Mouse (Mus musculus) frontal cortex, adult (tissue): ENCODE data around the gene Vps26c.

Experiments
- ATAC-seq: cut with Nextera tagmentation; 2 replicates; pipeline ENCODE4 v1.9.2; 2017; ENCODE audit warnings: mild to moderate bottlenecking, moderate library complexity, mixed read lengths; ENCODE audit not compliant: low TSS enrichment

The Vps26c gene

GRCm38 (mm10) chr16:94549813-94550212 is 23.2 kb upstream of the Vps26c start:
- no peak for ATAC-seq

DNA sequence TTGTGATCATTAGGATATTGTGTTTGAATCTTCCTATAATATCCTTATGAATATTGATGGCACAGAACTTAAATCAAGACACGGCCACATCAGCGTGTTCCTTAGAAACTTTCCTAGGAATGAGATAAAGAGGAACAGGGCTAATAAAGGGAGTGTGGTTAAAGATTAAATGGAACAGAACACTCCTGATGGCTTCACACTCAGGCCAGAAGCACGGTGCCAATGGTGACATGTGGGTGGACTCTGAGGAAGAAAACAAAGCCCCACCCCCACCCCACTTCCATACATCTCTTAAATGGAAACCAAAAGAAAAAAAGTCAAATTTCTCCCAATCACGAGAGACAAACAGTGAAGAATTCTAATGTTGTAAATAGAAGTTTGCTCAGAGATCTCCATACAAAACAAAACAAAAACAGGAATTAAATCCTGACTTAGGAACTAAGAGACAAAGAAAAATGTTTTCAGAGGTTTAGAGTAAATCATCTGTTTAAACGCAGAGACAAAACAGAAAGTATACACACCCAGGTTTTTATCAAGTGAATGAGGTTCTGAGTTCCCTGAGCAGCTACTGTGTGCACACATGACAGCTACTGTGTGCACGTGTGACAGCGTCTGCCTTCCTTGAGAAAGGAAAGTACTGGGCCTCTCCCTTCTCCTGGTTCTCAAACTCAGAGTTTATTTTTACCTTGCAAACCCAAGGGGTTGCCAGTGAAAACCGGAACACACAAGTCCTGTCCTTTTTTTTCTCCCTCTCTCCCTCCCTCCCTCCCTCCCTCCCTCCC is 19.3 kb upstream of the Vps26c start:
- no peak for ATAC-seq

GRCm38 (mm10) chr16:94544540-94545105 is 18.0 kb upstream of the Vps26c start:
- no peak for ATAC-seq

- no peak for ATAC-seq
Observed at GRCm38 (mm10) chr16:94542898-94543297, 16.3 kb upstream of the Vps26c start.

DNA sequence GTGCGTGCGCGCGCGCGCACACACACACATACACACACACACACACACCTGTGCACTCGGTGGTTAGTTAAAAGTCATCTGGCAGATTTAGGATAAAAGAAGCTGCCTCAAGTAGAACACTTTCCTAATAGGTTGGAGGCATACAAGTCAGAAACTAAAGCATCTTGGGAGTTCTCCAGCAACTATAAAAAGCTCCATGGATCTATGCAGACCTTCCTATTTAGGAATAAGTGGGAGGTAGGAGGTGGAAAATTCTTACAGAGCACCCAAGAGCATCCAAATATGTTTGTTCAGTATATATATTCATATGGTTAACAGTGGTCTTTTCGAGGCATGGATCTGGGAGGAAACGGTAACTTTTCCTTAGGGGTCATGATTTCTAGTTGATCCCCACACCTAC is 13.5 kb upstream of the Vps26c start:
- ATAC-seq, result peak; percentile 74

DNA sequence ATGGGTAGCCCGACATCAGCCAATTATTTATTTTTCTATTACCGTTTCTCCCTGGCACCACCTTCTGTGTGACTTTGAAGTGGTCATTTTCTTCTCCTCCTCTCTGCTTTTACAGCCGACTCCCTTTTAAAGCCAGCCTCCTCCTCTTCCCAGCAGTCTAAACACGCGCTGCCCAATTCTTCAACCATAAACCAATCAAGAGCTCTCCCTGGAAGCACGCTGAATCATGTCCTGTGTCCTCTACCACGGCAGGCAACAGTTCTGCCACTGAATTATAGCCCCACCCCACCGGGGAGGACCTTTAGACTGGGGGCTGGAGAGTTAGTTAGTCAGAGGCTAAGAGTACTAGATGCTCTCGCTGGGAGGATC is 10.5 kb upstream of the Vps26c start:
- no peak for ATAC-seq

DNA sequence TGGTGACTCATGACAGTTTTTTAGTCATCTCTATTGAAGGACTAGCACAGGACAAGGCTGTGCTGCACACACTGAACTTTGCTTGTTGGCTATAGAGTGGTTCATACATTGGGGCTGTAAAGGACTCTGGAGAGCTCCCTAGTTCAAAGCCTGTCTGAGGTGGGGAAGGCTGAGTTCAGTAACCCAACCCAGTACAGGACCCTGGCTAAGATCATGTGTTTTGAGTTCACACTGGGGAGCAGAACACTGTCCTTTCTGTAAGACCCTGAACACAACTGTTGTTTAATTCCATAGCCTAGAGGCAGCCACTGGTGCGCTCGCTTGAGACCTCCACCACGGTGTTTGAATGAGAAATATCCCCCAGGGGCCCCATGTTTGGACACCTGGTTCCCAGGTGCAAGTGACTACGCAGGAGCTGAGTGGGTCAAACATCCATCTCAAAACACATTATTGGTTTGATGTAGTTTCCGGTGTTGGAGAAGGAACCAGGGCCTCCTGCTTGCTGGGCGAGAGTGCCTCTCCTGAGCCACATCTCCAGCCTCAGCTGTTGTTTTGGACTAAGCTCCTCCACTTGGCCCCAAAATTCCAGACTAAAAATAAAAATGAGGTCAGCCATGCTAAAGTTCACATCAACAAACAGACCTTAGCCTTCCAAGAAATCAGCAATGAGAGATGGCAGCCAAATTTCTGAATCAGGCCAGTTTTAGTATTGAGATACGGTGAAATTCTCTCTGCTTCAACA is 10.0 kb upstream of the Vps26c start:
- ATAC-seq, result no peak

- no peak for ATAC-seq
Observed at GRCm38 (mm10) chr16:94535716-94536115, 9.1 kb upstream of the Vps26c start.

- no peak for ATAC-seq
Observed at GRCm38 (mm10) chr16:94533679-94534078, 7.0 kb upstream of the Vps26c start.

DNA sequence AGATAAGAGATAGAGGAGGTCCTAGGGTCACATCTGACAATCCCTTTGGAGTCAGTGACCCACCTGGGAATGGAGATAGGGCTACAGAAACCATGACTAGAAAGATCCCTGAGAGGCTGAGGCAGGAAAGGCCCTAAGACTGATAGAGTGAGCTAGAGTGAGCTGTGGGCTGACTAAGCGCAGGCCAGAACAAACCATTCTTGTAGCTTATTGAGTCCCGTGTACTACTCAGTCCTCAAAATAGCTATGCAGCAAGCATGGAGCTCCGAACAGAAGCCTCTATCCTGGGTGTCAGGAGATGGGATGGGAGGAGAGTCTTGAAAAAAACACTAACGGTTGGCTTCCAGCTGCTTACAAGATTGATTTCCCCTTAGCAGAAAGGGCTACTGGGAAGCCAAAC is 4.6 kb upstream of the Vps26c start:
- no peak for ATAC-seq

DNA sequence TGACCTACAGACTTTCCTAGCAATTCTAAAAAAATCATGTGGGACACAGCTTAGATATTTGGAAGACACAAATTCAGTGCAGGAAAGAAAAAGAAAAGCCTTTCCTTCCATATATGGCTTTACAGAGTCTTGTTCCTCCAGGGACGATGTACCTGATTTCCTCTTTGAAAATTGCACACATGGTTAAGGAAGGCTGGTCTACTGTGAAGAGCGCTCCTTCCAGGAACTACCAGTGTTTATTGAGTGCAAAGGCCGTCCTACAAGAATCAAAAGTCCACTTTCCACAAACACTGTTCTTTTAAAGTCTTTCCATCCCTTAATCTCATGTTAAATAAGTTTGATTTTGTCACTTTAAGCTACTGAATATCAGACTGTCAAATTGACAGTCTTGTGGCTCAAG is 916 bp upstream of the Vps26c start:
- ATAC-seq, result no peak

GRCm38 (mm10) chr16:94527152-94527534 is 513 bp upstream of the Vps26c start:
- no peak for ATAC-seq

- peak; percentile 38 for ATAC-seq
Observed at GRCm38 (mm10) chr16:94525955-94526343, 681 bp downstream of the Vps26c start.

DNA sequence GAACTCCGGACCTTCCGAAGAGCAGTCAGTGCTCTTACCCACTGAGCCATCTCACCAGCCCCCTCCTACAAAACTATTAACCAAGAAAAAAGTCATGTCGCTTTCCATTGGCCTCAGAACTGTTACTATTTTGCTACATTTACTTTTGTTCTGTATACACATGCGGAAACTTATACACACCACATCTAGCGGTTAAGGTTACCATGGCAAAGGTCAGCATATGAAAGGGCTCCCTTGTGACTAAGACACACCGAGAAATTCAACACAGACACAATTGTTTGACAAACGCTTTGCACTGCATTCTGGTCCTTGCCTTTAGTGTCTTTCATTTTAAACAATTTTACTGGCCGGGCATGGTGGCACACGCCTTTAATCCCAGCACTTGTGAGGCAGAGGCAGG is 1.9 kb downstream of the Vps26c start:
- no peak for ATAC-seq

- no peak for ATAC-seq
Observed at GRCm38 (mm10) chr16:94523594-94524377, 2.8 kb downstream of the Vps26c start.

DNA sequence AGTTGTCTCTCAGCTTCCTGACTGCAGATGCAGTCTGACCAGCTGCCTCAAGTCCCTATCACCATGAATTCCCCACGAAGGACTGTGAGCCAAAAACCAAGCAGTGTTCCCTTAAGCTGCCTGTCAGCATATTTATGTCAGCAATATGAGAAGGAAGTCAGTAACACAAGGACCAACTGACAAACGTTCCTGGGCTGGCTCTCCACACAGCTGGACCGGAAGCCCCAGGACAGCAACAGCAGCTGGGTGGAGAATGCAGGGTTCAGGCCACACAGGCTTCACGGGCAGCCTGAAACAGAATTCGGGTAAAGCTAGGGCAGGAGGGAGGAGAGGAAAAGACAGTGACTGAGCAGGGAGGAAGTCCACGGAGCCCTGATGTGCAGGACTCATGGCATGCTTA is 7.6 kb downstream of the Vps26c start:
- ATAC-seq, result 0 out of 2 replicates have a peak, but pooled peaks have one; percentile 13

GRCm38 (mm10) chr16:94517606-94518005 is 9.0 kb downstream of the Vps26c start:
- no peak for ATAC-seq

DNA sequence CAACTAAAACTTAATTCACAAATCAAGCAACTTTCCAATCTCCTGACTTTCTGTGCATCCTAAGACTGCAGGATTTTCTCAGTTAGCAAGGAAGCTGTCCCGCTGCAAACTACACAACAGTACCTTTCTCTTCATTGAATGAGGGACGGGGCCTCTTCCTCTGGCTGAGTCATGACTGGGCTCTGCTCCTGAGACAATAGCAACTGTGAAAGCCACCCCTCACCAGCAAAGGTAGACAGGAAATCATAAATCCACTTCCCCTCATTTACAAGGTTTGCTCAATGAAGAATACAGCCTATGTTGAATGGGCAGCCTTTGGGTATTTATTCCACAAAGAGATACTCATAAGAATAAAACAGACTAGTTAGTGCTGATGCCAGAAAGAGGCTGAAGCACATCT is 16.6 kb downstream of the Vps26c start:
- ATAC-seq, result no peak

DNA sequence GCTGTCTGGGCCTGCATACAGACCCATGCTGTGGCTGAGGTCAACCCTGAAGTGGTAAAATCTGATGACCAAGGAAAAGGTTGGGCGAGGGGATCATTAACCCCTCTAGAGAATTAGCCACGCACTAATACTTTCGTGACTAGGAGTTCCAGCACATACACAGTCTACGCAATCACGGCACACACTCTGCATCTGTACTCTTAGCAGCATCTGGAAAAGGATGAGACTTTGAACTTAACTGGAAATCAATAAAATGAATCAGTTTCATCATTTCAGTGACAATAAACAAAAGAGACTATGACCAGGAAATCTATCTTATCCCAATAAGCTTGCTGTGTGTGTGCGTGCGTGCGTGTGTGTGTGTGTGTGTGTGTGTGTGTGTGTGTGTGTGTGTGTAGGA is 17.9 kb downstream of the Vps26c start:
- ATAC-seq, result no peak

- ATAC-seq, result no peak
Observed at GRCm38 (mm10) chr16:94507071-94507470, 19.6 kb downstream of the Vps26c start.

DNA sequence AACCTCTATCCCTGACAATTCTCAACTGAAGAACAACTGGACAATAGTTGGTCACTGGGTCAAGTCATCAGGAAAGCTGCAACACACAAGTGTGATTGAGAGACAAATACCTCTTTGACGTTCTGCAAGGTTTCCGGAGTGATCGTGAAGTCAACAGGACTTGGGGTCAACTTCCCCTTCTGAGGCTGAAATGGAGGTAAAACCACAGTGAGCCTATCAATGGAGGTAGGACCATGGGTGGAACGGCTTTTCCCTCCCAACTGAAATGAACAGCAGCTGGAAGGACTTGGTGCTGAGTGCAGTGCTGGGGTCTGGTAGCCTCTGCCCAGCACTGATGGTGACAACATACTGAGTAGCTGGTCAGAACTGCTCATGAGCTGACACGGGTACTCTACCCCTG is 22.4 kb downstream of the Vps26c start:
- no peak for ATAC-seq

DNA sequence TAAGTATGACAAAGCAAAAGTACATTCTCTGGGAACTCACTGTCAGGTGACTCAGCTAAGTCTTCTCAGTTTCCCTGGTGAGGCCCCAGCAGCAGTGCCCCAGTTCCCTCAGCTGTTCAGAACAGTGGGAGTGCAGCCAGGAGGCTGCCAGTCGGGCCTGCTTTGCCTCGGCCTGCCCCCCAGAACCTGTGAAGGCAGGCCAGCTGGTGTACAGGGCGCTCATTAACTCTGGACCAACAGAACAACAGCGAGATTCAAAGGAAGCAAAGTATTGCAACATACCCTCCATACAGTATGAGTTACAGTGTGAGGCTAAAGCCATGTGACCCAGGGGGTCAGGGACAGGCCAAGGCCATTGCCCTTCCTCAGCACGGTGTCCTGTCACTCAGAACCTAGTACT is 28.7 kb downstream of the Vps26c start:
- peak; percentile 88 for ATAC-seq
